Mouse (Mus musculus): ENCODE results near the gene Ahdc1.
A peak's percentile ranks its signal among the peaks of the same experiment; 100 is the strongest.

The Ahdc1 gene

GRCm38 (mm10) chr4:133083991-133084861 is 73.2 kb downstream of the Ahdc1 start:
- TF ChIP-seq NANOG (IDR thresholded peaks at IDR 0.05; ENCODE audit: borderline replicate concordance, low read length) (no peak), CTCF (conservative IDR thresholded peaks at IDR 0.05; ENCODE audit: low read length) (no peak), POU5F1 (IDR thresholded peaks at IDR 0.05; ENCODE audit: borderline replicate concordance, low read length) (no peak)
- H3K36me3 ChIP-seq (ENCODE audit: insufficient read depth, low read length) = peaks cover 25% of the 10 kb centered on the region

GRCm38 (mm10) chr4:133085011-133085782 is 74.1 kb downstream of the Ahdc1 start:
- Histone ChIP-seq H3K9me3 (ENCODE audit: low read length) (peaks cover 5% of the 10 kb centered on the region; the same call in 1 of the 2 replicates), H3K27me3 (ENCODE audit: insufficient read depth, low read length) (no peaks in the 10 kb centered on the region), H3K4me1 (replicated peaks; ENCODE audit: low read depth, low read length) (peaks cover 88% of the 10 kb centered on the region), H3K4me3 (replicated peaks; ENCODE audit: low read length) (peak overlapping the region; percentile 79), H3K36me3 (ENCODE audit: insufficient read depth, low read length) (peaks cover 15% of the 10 kb centered on the region)
- no peak for TF ChIP-seq CTCF (conservative IDR thresholded peaks at IDR 0.05; ENCODE audit: low read length)
- TF ChIP-seq POU5F1 (IDR thresholded peaks at IDR 0.05; ENCODE audit: borderline replicate concordance, low read length) = no peak

More at GRCm38 (mm10) chr4:133083991-133084861, 73.2 kb downstream of the Ahdc1 start:
- Histone ChIP-seq H3K4me3 (replicated peaks; ENCODE audit: low read length) (peak overlapping the region; percentile 79), H3K9me3 (ENCODE audit: low read length) (no peaks in the 10 kb centered on the region), H3K4me1 (replicated peaks; ENCODE audit: low read depth, low read length) (peaks cover 88% of the 10 kb centered on the region), H3K27me3 (ENCODE audit: insufficient read depth, low read length) (no peaks in the 10 kb centered on the region)

- TF ChIP-seq CTCF (conservative IDR thresholded peaks at IDR 0.05; ENCODE audit: low read length) (no peak), NANOG (IDR thresholded peaks at IDR 0.05; ENCODE audit: borderline replicate concordance, low read length) (no peak), POU5F1 (IDR thresholded peaks at IDR 0.05; ENCODE audit: borderline replicate concordance, low read length) (no peak)
- H3K27me3 ChIP-seq (ENCODE audit: insufficient read depth, low read length) = no peaks in the 10 kb centered on the region
- H3K4me3 ChIP-seq (replicated peaks; ENCODE audit: low read length) = peak overlapping the region; percentile 79
- peaks cover 6% of the 10 kb centered on the region; the same call in 1 of the 2 replicates for H3K9me3 ChIP-seq (ENCODE audit: low read length)
- H3K4me1 ChIP-seq (replicated peaks; ENCODE audit: low read depth, low read length) = peaks cover 88% of the 10 kb centered on the region
- H3K36me3 ChIP-seq (ENCODE audit: insufficient read depth, low read length) = peaks cover 8% of the 10 kb centered on the region
These were observed 74.8 kb downstream of the Ahdc1 start for GRCm38 (mm10) chr4:133085783-133086342.

- Histone ChIP-seq H3K9me3 (ENCODE audit: low read length) (peaks cover 6% of the 10 kb centered on the region; the same call in 1 of the 2 replicates), H3K4me1 (replicated peaks; ENCODE audit: low read depth, low read length) (peaks cover 89% of the 10 kb centered on the region), H3K36me3 (ENCODE audit: insufficient read depth, low read length) (0 out of 2 replicates have a peak, but pooled peaks cover 4% of the 10 kb centered on the region), H3K27me3 (ENCODE audit: insufficient read depth, low read length) (no peaks in the 10 kb centered on the region), H3K4me3 (replicated peaks; ENCODE audit: low read length) (0 out of 2 replicates have a peak overlapping the region, but pooled peaks have one; percentile 11)
- TF ChIP-seq NANOG (IDR thresholded peaks at IDR 0.05; ENCODE audit: borderline replicate concordance, low read length) (no peak), CTCF (conservative IDR thresholded peaks at IDR 0.05; ENCODE audit: low read length) (no peak), POU5F1 (IDR thresholded peaks at IDR 0.05; ENCODE audit: borderline replicate concordance, low read length) (no peak)
These were observed 76.2 kb downstream of the Ahdc1 start for GRCm38 (mm10) chr4:133087177-133087714.

- TF ChIP-seq CTCF (conservative IDR thresholded peaks at IDR 0.05; ENCODE audit: low read length) = no peak
- TF ChIP-seq NANOG (IDR thresholded peaks at IDR 0.05; ENCODE audit: borderline replicate concordance, low read length) = no peak
- TF ChIP-seq POU5F1 (IDR thresholded peaks at IDR 0.05; ENCODE audit: borderline replicate concordance, low read length) = no peak
- peaks cover 88% of the 10 kb centered on the region for H3K4me1 ChIP-seq (replicated peaks; ENCODE audit: low read depth, low read length)
- 0 out of 2 replicates have a peak, but pooled peaks cover 4% of the 10 kb centered on the region for H3K36me3 ChIP-seq (ENCODE audit: insufficient read depth, low read length)
- H3K4me3 ChIP-seq (replicated peaks; ENCODE audit: low read length) = peak overlapping the region; percentile 41; the same call in 1 of the 2 replicates
- H3K9me3 ChIP-seq (ENCODE audit: low read length) = peaks cover 6% of the 10 kb centered on the region; the same call in 1 of the 2 replicates
- H3K27me3 ChIP-seq (ENCODE audit: insufficient read depth, low read length) = no peaks in the 10 kb centered on the region
These were observed 76.8 kb downstream of the Ahdc1 start for GRCm38 (mm10) chr4:133087835-133088234.

GRCm38 (mm10) chr4:133089319-133089718 is 78.3 kb downstream of the Ahdc1 start:
- Histone ChIP-seq H3K36me3 (ENCODE audit: insufficient read depth, low read length) (0 out of 2 replicates have a peak, but pooled peaks cover 4% of the 10 kb centered on the region), H3K27me3 (ENCODE audit: insufficient read depth, low read length) (no peaks in the 10 kb centered on the region), H3K9me3 (ENCODE audit: low read length) (peaks cover 6% of the 10 kb centered on the region; the same call in 1 of the 2 replicates), H3K4me3 (replicated peaks; ENCODE audit: low read length) (no peak overlapping the region), H3K4me1 (replicated peaks; ENCODE audit: low read depth, low read length) (peaks cover 91% of the 10 kb centered on the region)
- TF ChIP-seq CTCF (conservative IDR thresholded peaks at IDR 0.05; ENCODE audit: low read length) (no peak), NANOG (IDR thresholded peaks at IDR 0.05; ENCODE audit: borderline replicate concordance, low read length) (no peak), POU5F1 (IDR thresholded peaks at IDR 0.05; ENCODE audit: borderline replicate concordance, low read length) (no peak)

GRCm38 (mm10) chr4:133089802-133090201 is 78.7 kb downstream of the Ahdc1 start:
- no peak overlapping the region for H3K4me3 ChIP-seq (replicated peaks; ENCODE audit: low read length)
- no peaks in the 10 kb centered on the region for H3K27me3 ChIP-seq (ENCODE audit: insufficient read depth, low read length)
- peaks cover 89% of the 10 kb centered on the region for H3K4me1 ChIP-seq (replicated peaks; ENCODE audit: low read depth, low read length)
- no peak for TF ChIP-seq POU5F1 (IDR thresholded peaks at IDR 0.05; ENCODE audit: borderline replicate concordance, low read length)
- no peak for TF ChIP-seq NANOG (IDR thresholded peaks at IDR 0.05; ENCODE audit: borderline replicate concordance, low read length)
- no peak for TF ChIP-seq CTCF (conservative IDR thresholded peaks at IDR 0.05; ENCODE audit: low read length)
- peaks cover 6% of the 10 kb centered on the region; the same call in 1 of the 2 replicates for H3K9me3 ChIP-seq (ENCODE audit: low read length)
- 0 out of 2 replicates have a peak, but pooled peaks cover 4% of the 10 kb centered on the region for H3K36me3 ChIP-seq (ENCODE audit: insufficient read depth, low read length)

Data from E14TG2a.4 (cell line).